ENCODE assay signal across 20 mouse cellular contexts in the genomic region with DNA sequence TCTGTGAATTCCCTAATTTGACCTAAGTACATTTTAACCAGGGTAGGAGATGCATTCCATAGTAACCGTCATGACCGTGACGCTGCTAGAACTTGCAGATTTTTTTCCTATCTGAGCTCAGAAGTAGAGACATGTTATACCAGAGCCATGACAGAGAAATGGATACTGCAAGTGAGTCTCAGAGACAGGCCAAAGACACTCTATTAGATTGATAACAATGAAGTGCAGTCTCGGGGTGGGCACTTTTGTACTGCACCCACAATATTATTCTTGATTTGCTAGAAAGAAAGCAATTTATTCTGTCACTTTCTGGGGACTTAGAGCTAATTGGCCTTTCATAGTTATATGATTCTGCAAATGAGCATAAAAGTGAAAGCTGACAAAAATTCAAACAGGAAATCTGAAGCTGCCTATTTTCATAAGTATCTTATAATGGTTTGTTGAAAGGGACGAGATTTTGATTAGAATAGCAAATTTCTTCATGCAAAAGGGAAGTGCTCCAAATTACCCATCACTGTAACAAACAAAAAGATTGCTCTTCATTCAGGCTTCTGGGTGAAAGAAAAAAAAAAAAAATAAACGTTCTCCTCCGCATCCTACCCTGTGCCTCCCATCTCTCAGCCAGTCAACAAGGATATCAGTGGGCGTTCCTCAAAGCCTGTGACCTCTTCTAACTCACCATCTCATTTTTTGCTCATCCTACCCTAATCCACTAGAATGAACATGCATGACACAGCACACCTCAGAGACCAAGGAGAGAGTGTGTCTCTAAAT.
DNase-seq lines count a peak whose midpoint lies in the region; ATAC-seq lines count a peak whose summit lies in the region.
"Had no signal": no experiment of that assay in that cellular context is flagged by ENCODE, and none has a peak within 500 bp of the region (broad histone marks: within the 10 kb centered on the region; RNA-seq: fewer than 3 reads in every experiment).

No protein-coding gene starts in this region.

- H3K9ac ChIP-seq in forebrain, embryonic 13.5 days = no peak overlapping the region
- H3K9ac ChIP-seq in kidney, embryonic 15.5 days = no peak overlapping the region
- no peak overlapping the region for H3K9ac ChIP-seq in forebrain, embryonic 14.5 days (ENCODE audit: low read length)
- H3K9ac ChIP-seq in forebrain, embryonic 16.5 days (replicated peaks; ENCODE audit: low read depth, low read length) = no peak overlapping the region
- no peak overlapping the region for H3K9ac ChIP-seq in midbrain, embryonic 14.5 days (replicated peaks; ENCODE audit: low read length)
- H3K9ac ChIP-seq: embryonic facial prominence, embryonic 15.5 days; hindbrain, embryonic 15.5 days had no signal

- peak; percentile 82 for ATAC-seq in forebrain, embryonic 13.5 days
- no peak for ATAC-seq in kidney, embryonic 15.5 days (replicated peaks; ENCODE audit: low FRiP score)
- ATAC-seq in forebrain, embryonic 14.5 days = peak; percentile 75
- ATAC-seq in forebrain, embryonic 16.5 days = peak; percentile 87
- ATAC-seq in midbrain, embryonic 14.5 days (ENCODE audit: low FRiP score, low TSS enrichment) = no peak

- no peaks in the 10 kb centered on the region for H3K36me3 ChIP-seq in forebrain, embryonic 13.5 days (ENCODE audit: poor library complexity, severe bottlenecking)
- H3K36me3 ChIP-seq in forebrain, embryonic 10.5 days (replicated peaks) = no peaks in the 10 kb centered on the region
- no peaks in the 10 kb centered on the region for H3K36me3 ChIP-seq in kidney, embryonic 15.5 days
- no peaks in the 10 kb centered on the region for H3K36me3 ChIP-seq in forebrain, embryonic 14.5 days (ENCODE audit: control insufficient read depth, insufficient read depth, low read length)
- H3K36me3 ChIP-seq in forebrain, embryonic 16.5 days (ENCODE audit: control insufficient read depth, insufficient read depth) = no peaks in the 10 kb centered on the region
- no peaks in the 10 kb centered on the region for H3K36me3 ChIP-seq in midbrain, embryonic 14.5 days (ENCODE audit: control insufficient read depth, insufficient read depth, low read length)
- H3K36me3 ChIP-seq: embryonic facial prominence, embryonic 15.5 days; heart, embryonic 10.5 days; hindbrain, embryonic 15.5 days had no signal

- H3K27ac ChIP-seq in forebrain, embryonic 13.5 days = no peak overlapping the region; the same call in 1 of the 2 replicates
- no peak overlapping the region for H3K27ac ChIP-seq in forebrain, embryonic 10.5 days
- H3K27ac ChIP-seq in kidney, embryonic 15.5 days = no peak overlapping the region
- H3K27ac ChIP-seq in forebrain, embryonic 14.5 days (ENCODE audit: low read depth, low read length) = peak overlapping the region; percentile 33; the same call in 1 of the 2 replicates
- peak overlapping the region; percentile 66 for H3K27ac ChIP-seq in forebrain, embryonic 16.5 days (ENCODE audit: low read length)
- H3K27ac ChIP-seq in midbrain, embryonic 14.5 days (replicated peaks; ENCODE audit: low read depth, low read length) = no peak overlapping the region
- H3K27ac ChIP-seq: embryonic facial prominence, embryonic 15.5 days; heart, embryonic 10.5 days; hindbrain, embryonic 15.5 days; kidney, postnatal 0 days had no signal

- WGBS in forebrain, embryonic 13.5 days = 63% methylated on average over 8 of the region's 8 CpGs
- 79% methylated on average over 8 of the region's 8 CpGs for WGBS in forebrain, embryonic 10.5 days
- WGBS in kidney, embryonic 15.5 days = 75% methylated on average over 8 of the region's 8 CpGs
- WGBS in forebrain, embryonic 14.5 days = 69% methylated on average over 8 of the region's 8 CpGs
- 52% methylated on average over 8 of the region's 8 CpGs for WGBS in forebrain, embryonic 16.5 days
- 78% methylated on average over 8 of the region's 8 CpGs for WGBS in midbrain, embryonic 14.5 days

- no peaks in the 10 kb centered on the region for H3K9me3 ChIP-seq in forebrain, embryonic 13.5 days (replicated peaks)
- H3K9me3 ChIP-seq in forebrain, embryonic 10.5 days = no peaks in the 10 kb centered on the region
- no peaks in the 10 kb centered on the region for H3K9me3 ChIP-seq in kidney, embryonic 15.5 days (replicated peaks)
- H3K9me3 ChIP-seq in forebrain, embryonic 14.5 days (replicated peaks; ENCODE audit: control insufficient read depth, low read length) = no peaks in the 10 kb centered on the region
- H3K9me3 ChIP-seq in forebrain, embryonic 16.5 days (ENCODE audit: control insufficient read depth, low read length) = no peaks in the 10 kb centered on the region
- no peaks in the 10 kb centered on the region for H3K9me3 ChIP-seq in midbrain, embryonic 14.5 days (ENCODE audit: control insufficient read depth, low read length)
- H3K9me3 ChIP-seq: embryonic facial prominence, embryonic 15.5 days; heart, embryonic 10.5 days; hindbrain, embryonic 15.5 days had no signal

- no peaks in the 10 kb centered on the region for H3K27me3 ChIP-seq in forebrain, embryonic 13.5 days
- peaks cover 21% of the 10 kb centered on the region for H3K27me3 ChIP-seq in forebrain, embryonic 10.5 days (ENCODE audit: poor library complexity, severe bottlenecking)
- no peaks in the 10 kb centered on the region for H3K27me3 ChIP-seq in kidney, embryonic 15.5 days
- no peaks in the 10 kb centered on the region for H3K27me3 ChIP-seq in forebrain, embryonic 14.5 days (replicated peaks; ENCODE audit: control insufficient read depth, insufficient read depth, low read length)
- H3K27me3 ChIP-seq in forebrain, embryonic 16.5 days (replicated peaks; ENCODE audit: control insufficient read depth, insufficient read depth, low read length) = no peaks in the 10 kb centered on the region
- H3K27me3 ChIP-seq in midbrain, embryonic 14.5 days (ENCODE audit: control insufficient read depth, insufficient read depth, low read length) = no peaks in the 10 kb centered on the region
- H3K27me3 ChIP-seq: embryonic facial prominence, embryonic 15.5 days; hindbrain, embryonic 15.5 days had no signal

- H3K4me1 ChIP-seq in forebrain, embryonic 13.5 days = peaks cover 4% of the 10 kb centered on the region; the same call in 1 of the 2 replicates
- H3K4me1 ChIP-seq in forebrain, embryonic 10.5 days = peaks cover 19% of the 10 kb centered on the region
- H3K4me1 ChIP-seq in kidney, embryonic 15.5 days = no peaks in the 10 kb centered on the region
- 0 out of 2 replicates have a peak, but pooled peaks cover 3% of the 10 kb centered on the region for H3K4me1 ChIP-seq in forebrain, embryonic 14.5 days (ENCODE audit: control insufficient read depth, insufficient read depth, low read length)
- no peaks in the 10 kb centered on the region for H3K4me1 ChIP-seq in forebrain, embryonic 16.5 days (replicated peaks; ENCODE audit: control insufficient read depth, insufficient read depth, low read length)
- H3K4me1 ChIP-seq in midbrain, embryonic 14.5 days (ENCODE audit: control insufficient read depth, insufficient read depth, low read length) = no peaks in the 10 kb centered on the region
- H3K4me1 ChIP-seq: embryonic facial prominence, embryonic 15.5 days; heart, embryonic 10.5 days; hindbrain, embryonic 15.5 days had no signal

- no peak for DNase-seq in forebrain, embryonic 10.5 days (ENCODE audit: extremely low spot score, low spot score)
- peak; percentile 2 for DNase-seq in kidney, adult 11 months
- DNase-seq in forebrain, embryonic 14.5 days (ENCODE audit: low spot score) = peak; percentile 46
- DNase-seq in midbrain, embryonic 14.5 days = no peak
- DNase-seq: adrenal gland, adult 2 months; adrenal gland, postnatal 25 days; cerebellum, adult 2 months; cerebellum, postnatal 14 days; gastrocnemius, postnatal 10 days; heart, adult 18-20 months; heart, postnatal 10 days; kidney, adult 18-20 months had no signal

- no peak overlapping the region for H3K4me2 ChIP-seq in forebrain, embryonic 13.5 days
- H3K4me2 ChIP-seq in kidney, embryonic 15.5 days = no peak overlapping the region
- no peak overlapping the region for H3K4me2 ChIP-seq in forebrain, embryonic 14.5 days (ENCODE audit: low read length)
- H3K4me2 ChIP-seq in forebrain, embryonic 16.5 days (ENCODE audit: low read length) = no peak overlapping the region
- H3K4me2 ChIP-seq in midbrain, embryonic 14.5 days (ENCODE audit: low read length) = no peak overlapping the region
- H3K4me2 ChIP-seq: embryonic facial prominence, embryonic 15.5 days; hindbrain, embryonic 15.5 days had no signal

- H3K4me3 ChIP-seq in forebrain, embryonic 13.5 days = no peak overlapping the region
- no peak overlapping the region for H3K4me3 ChIP-seq in forebrain, embryonic 10.5 days
- H3K4me3 ChIP-seq in kidney, embryonic 15.5 days (replicated peaks) = no peak overlapping the region
- H3K4me3 ChIP-seq in forebrain, embryonic 14.5 days (ENCODE audit: low read depth, low read length) = no peak overlapping the region
- H3K4me3 ChIP-seq in forebrain, embryonic 16.5 days (replicated peaks; ENCODE audit: low read length) = no peak overlapping the region
- no peak overlapping the region for H3K4me3 ChIP-seq in midbrain, embryonic 14.5 days (replicated peaks; ENCODE audit: low read depth, low read length)
- H3K4me3 ChIP-seq: embryonic facial prominence, embryonic 15.5 days; erythroblast, embryonic 14.5 days; heart, embryonic 10.5 days; hindbrain, embryonic 15.5 days had no signal

Comparison
In these comparisons a context has a peak if more than half of its experiments do, and no peak if none do; other contexts are left out.
1. H3K27ac ChIP-seq: peak in forebrain, embryonic 14.5 days (single experiment) and forebrain, embryonic 16.5 days (single experiment); none in forebrain, embryonic 13.5 days (single experiment), forebrain, embryonic 10.5 days (single experiment), kidney, embryonic 15.5 days (single experiment) and midbrain, embryonic 14.5 days (single experiment).
2. DNase-seq: peak in kidney, adult 11 months (single experiment) and forebrain, embryonic 14.5 days (single experiment); none in forebrain, embryonic 10.5 days (single experiment) and midbrain, embryonic 14.5 days (single experiment).
3. ATAC-seq: peak in forebrain, embryonic 13.5 days (single experiment), forebrain, embryonic 14.5 days (single experiment) and forebrain, embryonic 16.5 days (single experiment); none in kidney, embryonic 15.5 days (single experiment) and midbrain, embryonic 14.5 days (single experiment).